Mouse (Mus musculus): ENCODE data around the gene Mfsd4b3. TPM values are rescaled to one million over a fixed set of nuclear protein-coding genes. Genes with fewer than 3 reads are reported as not detected.
"Not testable (repeated sequence)": the region's sequence is repeated elsewhere in the genome, so short reads cannot be mapped to it uniquely, and the experiment has no call there.

Mfsd4b3 gene
- 0.11 TPM in 1 of 2 replicates, not detected in the other for polyA plus RNA-seq (2014; fragmentation: Nextera tagmentation; extraction: Ambion mirVana)

DNA sequence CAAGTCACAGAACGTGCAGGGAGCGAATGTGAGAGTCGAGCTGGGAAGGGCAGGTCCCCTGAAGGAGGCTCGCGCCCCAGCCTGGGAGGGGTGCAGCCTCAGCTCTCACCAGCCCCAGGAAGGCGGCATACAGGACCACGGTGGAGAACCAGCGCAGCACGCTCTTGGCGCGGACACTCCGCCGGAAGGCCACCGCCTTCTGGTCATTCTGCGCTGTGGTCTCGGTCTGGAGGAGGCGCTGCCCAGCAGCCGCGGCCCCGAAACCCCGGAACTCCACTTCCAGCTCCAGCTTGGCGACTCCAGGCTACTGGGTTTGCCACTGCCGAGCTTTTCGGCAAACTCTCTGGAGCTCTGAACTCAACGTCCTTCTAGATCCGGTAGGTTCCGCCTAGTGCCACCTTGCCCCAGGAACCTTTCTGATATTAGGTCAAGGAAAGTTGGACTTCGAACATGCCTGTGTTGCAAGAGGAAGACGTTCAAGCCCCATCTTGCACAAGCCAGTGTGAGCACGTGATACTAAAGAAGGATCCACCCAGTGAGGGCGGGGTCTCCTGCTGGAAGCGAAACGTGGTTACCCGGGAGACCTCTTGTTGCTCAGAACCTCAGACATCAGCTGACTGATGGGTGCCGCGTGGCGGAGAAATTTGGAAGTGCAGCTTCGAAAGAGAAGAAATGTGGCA lies at the start of gene Mfsd4b3:
Gene Mfsd4b3 (minus strand): TSS at position 393 of the 680 bp plus-strand sequence.
- peak within 1 kb of the TSS; percentile 90 for H3K4me2 ChIP-seq (replicated peaks; ENCODE audit: low read depth, low read length)
- H3K4me1 ChIP-seq (replicated peaks; ENCODE audit: control insufficient read depth, insufficient read depth, low read length), result no peaks in the 10 kb centered on the region
- H3K9ac ChIP-seq (ENCODE audit: low read depth, low read length), result peak within 1 kb of the TSS; percentile 39
- no peaks in the 10 kb centered on the region for H3K9me3 ChIP-seq (ENCODE audit: control insufficient read depth, low read length)
- H3K4me3 ChIP-seq (ENCODE audit: low read depth, low read length), result peak within 1 kb of the TSS; percentile 41
- no peak within 1 kb of the TSS for H3K27ac ChIP-seq (ENCODE audit: low read depth, low read length)
- H3K36me3 ChIP-seq (ENCODE audit: control insufficient read depth, insufficient read depth, low read length), result no peaks in the 10 kb centered on the region
- peak; percentile 95 for DNase-seq (ENCODE audit: low spot score)
- WGBS, result under 1% methylated on average over 38 of the region's 38 CpGs
- ATAC-seq (ENCODE audit: low FRiP score), result peak; percentile 99
- no peaks in the 10 kb centered on the region for H3K27me3 ChIP-seq (ENCODE audit: control insufficient read depth, insufficient read depth, low read length)

DNA sequence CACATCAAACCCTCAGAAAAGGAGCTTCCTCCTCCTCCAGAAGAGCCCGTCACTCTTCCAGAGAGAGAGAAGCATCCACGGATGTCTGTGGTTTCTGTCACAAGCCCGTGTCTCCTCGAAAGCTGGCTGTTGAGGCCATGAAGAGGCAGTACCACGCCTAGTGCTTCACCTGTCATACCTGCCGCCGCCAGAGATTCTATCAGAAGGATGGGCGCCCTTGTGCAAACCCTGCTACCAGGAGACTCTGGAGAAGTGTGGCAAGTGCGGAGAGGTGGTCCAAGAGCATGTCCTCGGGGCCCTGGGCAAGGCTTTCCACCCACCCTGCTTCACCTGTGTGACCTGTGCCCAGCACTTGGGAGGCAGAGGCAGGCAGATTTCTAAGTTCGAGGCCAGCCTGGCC lies 49.6 kb upstream of the Mfsd4b3 start:
- DNase-seq (ENCODE audit: low spot score) (no peak), ATAC-seq (ENCODE audit: low FRiP score) (no peak)
- Histone ChIP-seq H3K9ac (ENCODE audit: low read depth, low read length) (no peak overlapping the region), H3K4me3 (ENCODE audit: low read depth, low read length) (no peak overlapping the region), H3K27ac (ENCODE audit: low read depth, low read length) (no peak overlapping the region), H3K27me3 (ENCODE audit: control insufficient read depth, insufficient read depth, low read length) (no peaks in the 10 kb centered on the region), H3K9me3 (ENCODE audit: control insufficient read depth, low read length) (no peaks in the 10 kb centered on the region), H3K4me1 (replicated peaks; ENCODE audit: control insufficient read depth, insufficient read depth, low read length) (no peaks in the 10 kb centered on the region), H3K36me3 (ENCODE audit: control insufficient read depth, insufficient read depth, low read length) (no peaks in the 10 kb centered on the region), H3K4me2 (replicated peaks; ENCODE audit: low read depth, low read length) (no peak overlapping the region)
- 88% methylated on average over 11 of the region's 11 CpGs for WGBS

DNA sequence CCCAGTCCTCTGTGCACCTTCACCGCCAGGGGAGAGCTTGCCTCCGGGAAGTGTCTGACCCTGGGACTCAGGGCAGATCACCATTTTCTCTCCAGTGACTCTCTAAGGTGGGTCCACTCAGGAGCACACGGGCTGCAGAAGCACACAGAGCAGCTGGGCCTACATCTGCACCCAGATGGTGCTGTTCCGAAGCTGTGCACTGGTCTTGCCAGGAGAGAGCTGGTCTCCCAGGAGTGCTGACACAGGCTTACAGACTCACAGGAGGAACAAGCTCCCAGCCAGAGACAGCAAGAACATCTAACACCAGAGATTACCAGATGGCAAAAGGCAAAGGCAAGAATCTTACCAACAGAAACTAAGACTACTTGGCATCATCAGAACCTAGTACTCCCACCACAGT lies 48.9 kb upstream of the Mfsd4b3 start:
- not testable (repeated sequence) for H3K4me3 ChIP-seq (ENCODE audit: low read depth, low read length); H3K4me1 ChIP-seq (replicated peaks; ENCODE audit: control insufficient read depth, insufficient read depth, low read length); H3K9ac ChIP-seq (ENCODE audit: low read depth, low read length); H3K27ac ChIP-seq (ENCODE audit: low read depth, low read length); H3K9me3 ChIP-seq (ENCODE audit: control insufficient read depth, low read length); DNase-seq (ENCODE audit: low spot score); H3K36me3 ChIP-seq (ENCODE audit: control insufficient read depth, insufficient read depth, low read length); ATAC-seq (ENCODE audit: low FRiP score); H3K4me2 ChIP-seq (replicated peaks; ENCODE audit: low read depth, low read length); H3K27me3 ChIP-seq (ENCODE audit: control insufficient read depth, insufficient read depth, low read length)
- 78% methylated on average over 4 of the region's 4 CpGs for WGBS

DNA sequence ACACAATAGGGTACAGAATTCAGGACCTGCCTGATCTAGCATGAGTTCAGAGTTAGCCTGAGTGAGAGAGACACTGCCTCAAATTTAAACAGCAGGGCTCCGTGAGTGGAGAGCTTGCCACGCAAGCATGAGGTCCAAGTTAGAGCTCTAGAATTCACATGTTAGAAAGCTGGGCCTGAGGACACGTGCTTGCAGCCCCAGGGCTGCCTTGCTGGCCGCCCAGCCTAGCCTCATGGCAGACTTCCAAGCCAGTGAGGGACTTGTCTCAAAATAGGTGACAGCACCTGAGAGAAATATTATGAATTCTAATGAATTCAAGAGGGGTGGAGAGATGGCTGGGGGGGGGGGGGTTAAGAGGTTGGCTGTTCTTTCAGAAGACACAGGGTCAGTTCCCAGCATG lies 48.0 kb upstream of the Mfsd4b3 start:
- H3K4me3 ChIP-seq (ENCODE audit: low read depth, low read length), result no peak overlapping the region
- no peak for DNase-seq (ENCODE audit: low spot score)
- no peak overlapping the region for H3K9ac ChIP-seq (ENCODE audit: low read depth, low read length)
- no peak overlapping the region for H3K4me2 ChIP-seq (replicated peaks; ENCODE audit: low read depth, low read length)
- no peak overlapping the region for H3K27ac ChIP-seq (ENCODE audit: low read depth, low read length)
- no peaks in the 10 kb centered on the region for H3K9me3 ChIP-seq (ENCODE audit: control insufficient read depth, low read length)
- no peaks in the 10 kb centered on the region for H3K27me3 ChIP-seq (ENCODE audit: control insufficient read depth, insufficient read depth, low read length)
- H3K4me1 ChIP-seq (replicated peaks; ENCODE audit: control insufficient read depth, insufficient read depth, low read length), result no peaks in the 10 kb centered on the region
- ATAC-seq (ENCODE audit: low FRiP score), result no peak
- 90% methylated on average over 4 of the region's 4 CpGs for WGBS
- H3K36me3 ChIP-seq (ENCODE audit: control insufficient read depth, insufficient read depth, low read length), result no peaks in the 10 kb centered on the region

DNA sequence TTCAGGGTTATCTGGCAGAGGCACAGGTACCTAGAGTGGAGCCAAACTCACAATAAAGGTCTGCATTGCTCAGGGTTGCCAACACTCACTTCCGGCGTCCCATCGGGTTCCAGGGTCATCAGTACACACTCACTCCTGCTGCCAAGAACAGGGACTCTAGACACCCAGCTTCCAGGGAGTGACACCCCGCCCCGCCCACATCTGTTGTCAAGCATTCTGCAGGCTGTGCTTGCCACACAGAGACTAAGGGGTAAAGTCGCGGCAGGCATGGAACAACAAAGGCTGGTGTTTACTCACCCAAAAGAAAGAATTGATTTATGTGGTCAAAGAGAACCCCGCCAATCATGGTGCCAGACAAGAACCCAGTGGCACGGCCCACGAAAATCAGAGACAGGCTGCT lies 47.0 kb upstream of the Mfsd4b3 start:
- WGBS, result 47% methylated on average over 10 of the region's 10 CpGs
- no peaks in the 10 kb centered on the region for H3K36me3 ChIP-seq (ENCODE audit: control insufficient read depth, insufficient read depth, low read length)
- DNase-seq (ENCODE audit: low spot score), result peak; percentile 52
- ATAC-seq (ENCODE audit: low FRiP score), result no peak
- H3K4me3 ChIP-seq (ENCODE audit: low read depth, low read length), result no peak overlapping the region
- no peak overlapping the region for H3K9ac ChIP-seq (ENCODE audit: low read depth, low read length)
- H3K4me1 ChIP-seq (replicated peaks; ENCODE audit: control insufficient read depth, insufficient read depth, low read length), result no peaks in the 10 kb centered on the region
- H3K27ac ChIP-seq (ENCODE audit: low read depth, low read length), result no peak overlapping the region
- no peaks in the 10 kb centered on the region for H3K27me3 ChIP-seq (ENCODE audit: control insufficient read depth, insufficient read depth, low read length)
- no peak overlapping the region for H3K4me2 ChIP-seq (replicated peaks; ENCODE audit: low read depth, low read length)
- H3K9me3 ChIP-seq (ENCODE audit: control insufficient read depth, low read length), result no peaks in the 10 kb centered on the region

DNA sequence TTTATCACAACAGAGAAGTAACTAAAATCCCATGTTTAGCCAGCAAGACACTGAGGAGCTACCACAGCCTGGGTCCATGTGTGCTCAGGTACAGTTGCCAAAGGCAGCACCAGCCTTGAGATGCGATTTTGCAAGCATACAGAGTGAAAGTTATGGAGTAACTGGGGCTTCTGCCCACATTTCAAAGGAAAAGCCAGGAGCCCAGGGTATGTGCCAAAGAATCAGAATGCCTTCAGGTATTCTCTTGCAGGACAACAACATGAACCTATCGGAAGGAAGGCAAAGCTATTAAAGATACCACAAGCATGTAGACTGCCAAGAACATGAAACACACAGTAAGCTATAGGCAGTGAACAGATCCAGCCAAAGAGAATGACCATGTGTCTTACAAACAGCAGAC lies 40.8 kb upstream of the Mfsd4b3 start:
- WGBS, result 88% methylated on average over 2 of the region's 2 CpGs
- no peak for ATAC-seq (ENCODE audit: low FRiP score)
- Histone ChIP-seq H3K4me2 (replicated peaks; ENCODE audit: low read depth, low read length) (no peak overlapping the region), H3K27ac (ENCODE audit: low read depth, low read length) (no peak overlapping the region), H3K4me3 (ENCODE audit: low read depth, low read length) (no peak overlapping the region), H3K9ac (ENCODE audit: low read depth, low read length) (no peak overlapping the region), H3K9me3 (ENCODE audit: control insufficient read depth, low read length) (no peaks in the 10 kb centered on the region), H3K36me3 (ENCODE audit: control insufficient read depth, insufficient read depth, low read length) (no peaks in the 10 kb centered on the region), H3K27me3 (ENCODE audit: control insufficient read depth, insufficient read depth, low read length) (no peaks in the 10 kb centered on the region), H3K4me1 (replicated peaks; ENCODE audit: control insufficient read depth, insufficient read depth, low read length) (no peaks in the 10 kb centered on the region)
- no peak for DNase-seq (ENCODE audit: low spot score)

DNA sequence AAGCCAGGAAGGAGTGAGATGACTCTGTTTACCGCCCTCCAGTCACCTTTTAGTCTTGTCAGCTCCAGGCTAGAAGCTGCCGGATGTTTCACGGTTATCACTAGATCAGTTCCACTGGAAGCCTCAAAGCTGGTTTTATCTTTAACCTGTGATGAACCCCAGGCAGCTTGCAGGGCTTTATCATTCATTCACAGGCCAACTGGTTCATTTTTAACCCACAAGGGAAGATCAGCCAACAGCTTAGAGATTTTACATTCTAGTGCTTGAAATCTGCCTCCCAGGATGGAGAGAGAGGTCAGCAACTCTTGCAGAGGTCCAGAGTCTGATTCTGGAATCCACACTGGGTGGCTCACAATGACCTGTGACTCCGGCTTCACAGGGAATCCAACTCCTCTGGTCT lies 31.2 kb upstream of the Mfsd4b3 start:
- DNase-seq (ENCODE audit: low spot score), result no peak
- H3K9me3 ChIP-seq (ENCODE audit: control insufficient read depth, low read length), result no peaks in the 10 kb centered on the region
- WGBS, result 67% methylated on average over 4 of the region's 4 CpGs
- H3K27ac ChIP-seq (ENCODE audit: low read depth, low read length), result no peak overlapping the region
- H3K4me2 ChIP-seq (replicated peaks; ENCODE audit: low read depth, low read length), result no peak overlapping the region
- no peak overlapping the region for H3K4me3 ChIP-seq (ENCODE audit: low read depth, low read length)
- H3K9ac ChIP-seq (ENCODE audit: low read depth, low read length), result no peak overlapping the region
- no peaks in the 10 kb centered on the region for H3K27me3 ChIP-seq (ENCODE audit: control insufficient read depth, insufficient read depth, low read length)
- no peak for ATAC-seq (ENCODE audit: low FRiP score)
- H3K4me1 ChIP-seq (replicated peaks; ENCODE audit: control insufficient read depth, insufficient read depth, low read length), result no peaks in the 10 kb centered on the region
- no peaks in the 10 kb centered on the region for H3K36me3 ChIP-seq (ENCODE audit: control insufficient read depth, insufficient read depth, low read length)

DNA sequence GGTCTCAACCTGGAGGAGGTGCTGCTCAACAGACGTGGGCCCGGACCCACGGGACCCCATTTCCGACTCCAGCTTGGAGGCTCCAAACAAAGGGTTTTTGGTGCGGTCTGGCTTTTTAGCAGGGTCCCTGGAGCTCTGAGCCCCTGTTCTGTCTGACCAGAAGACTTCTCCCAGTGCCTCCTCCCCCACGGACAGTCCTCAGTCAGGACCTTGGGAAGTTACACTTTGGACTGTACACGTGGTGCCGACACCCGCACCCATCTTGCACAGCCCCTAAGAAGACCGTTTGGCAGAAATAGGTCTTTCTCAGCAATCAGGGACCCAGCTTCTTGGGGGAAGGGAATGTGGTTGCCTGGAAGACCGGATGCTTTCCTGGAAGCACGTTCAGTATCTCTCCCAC lies 26.5 kb upstream of the Mfsd4b3 start, which contains the start of gene Mfsd4b5:
Gene Mfsd4b5 (minus strand): TSS at position 181 of the 400 bp plus-strand sequence.
- 89% methylated on average over 12 of the region's 12 CpGs for WGBS
- H3K9me3 ChIP-seq (ENCODE audit: control insufficient read depth, low read length), result no peaks in the 10 kb centered on the region
- ATAC-seq (ENCODE audit: low FRiP score) (no peak), DNase-seq (ENCODE audit: low spot score) (no peak)
- H3K27ac ChIP-seq (ENCODE audit: low read depth, low read length), result no peak within 1 kb of the TSS
- H3K4me2 ChIP-seq (replicated peaks; ENCODE audit: low read depth, low read length), result no peak within 1 kb of the TSS
- H3K4me3 ChIP-seq (ENCODE audit: low read depth, low read length), result no peak within 1 kb of the TSS
- H3K36me3 ChIP-seq (ENCODE audit: control insufficient read depth, insufficient read depth, low read length), result no peaks in the 10 kb centered on the region
- H3K27me3 ChIP-seq (ENCODE audit: control insufficient read depth, insufficient read depth, low read length), result no peaks in the 10 kb centered on the region
- no peak within 1 kb of the TSS for H3K9ac ChIP-seq (ENCODE audit: low read depth, low read length)
- H3K4me1 ChIP-seq (replicated peaks; ENCODE audit: control insufficient read depth, insufficient read depth, low read length), result no peaks in the 10 kb centered on the region

DNA sequence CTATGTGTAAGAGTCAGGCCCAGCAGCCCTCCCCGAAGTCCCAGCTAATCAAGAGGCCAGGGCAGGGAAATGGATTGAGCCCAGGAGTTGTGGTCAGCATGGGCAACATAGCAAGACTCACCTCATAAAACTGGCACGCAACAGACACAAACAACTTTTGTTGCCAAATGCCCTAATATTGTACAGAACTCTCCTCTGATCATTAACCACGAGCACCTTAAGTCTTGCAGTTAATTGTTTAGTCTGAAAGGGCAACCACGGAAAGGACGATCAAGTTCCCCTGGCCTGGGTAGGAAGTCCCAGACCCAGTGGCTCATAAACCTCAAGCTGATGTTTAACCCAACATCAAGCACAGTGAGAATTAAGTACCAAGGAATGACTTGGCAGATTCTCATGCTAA lies 22.7 kb upstream of the Mfsd4b3 start:
- 68% methylated on average over 5 of the region's 5 CpGs for WGBS

More for the DNA sequence above, 22.7 kb upstream of the Mfsd4b3 start:
- Histone ChIP-seq H3K27ac (ENCODE audit: low read depth, low read length) (no peak overlapping the region), H3K4me2 (replicated peaks; ENCODE audit: low read depth, low read length) (no peak overlapping the region), H3K4me3 (ENCODE audit: low read depth, low read length) (no peak overlapping the region), H3K4me1 (replicated peaks; ENCODE audit: control insufficient read depth, insufficient read depth, low read length) (no peaks in the 10 kb centered on the region), H3K9me3 (ENCODE audit: control insufficient read depth, low read length) (no peaks in the 10 kb centered on the region), H3K27me3 (ENCODE audit: control insufficient read depth, insufficient read depth, low read length) (no peaks in the 10 kb centered on the region), H3K36me3 (ENCODE audit: control insufficient read depth, insufficient read depth, low read length) (no peaks in the 10 kb centered on the region), H3K9ac (ENCODE audit: low read depth, low read length) (no peak overlapping the region)
- DNase-seq (ENCODE audit: low spot score) (no peak), ATAC-seq (ENCODE audit: low FRiP score) (no peak)
